Mouse (Mus musculus): ENCODE data around the gene Tmtc4. TPM values are rescaled to one million over a fixed set of nuclear protein-coding genes. Genes with fewer than 3 reads are reported as not detected.
A peak's percentile ranks its signal among the peaks of the same experiment; 100 is the strongest.

The Tmtc4 gene
- polyA plus RNA-seq, 1 experiment from 2014 or later, result 15.3 TPM

GRCm38 (mm10) chr14:122951676-122952445, 32.0 kb downstream of the Tmtc4 start:
- H3K9ac ChIP-seq (ENCODE audit: low read length), result no peak overlapping the region
- H3K27ac ChIP-seq (ENCODE audit: low read length), result no peak overlapping the region
- H3K4me2 ChIP-seq (ENCODE audit: low read depth, low read length), result no peak overlapping the region
- WGBS, result 70% methylated on average over 6 of the region's 6 CpGs
- no peaks in the 10 kb centered on the region; the same call in 1 of the 2 replicates for H3K36me3 ChIP-seq (ENCODE audit: control insufficient read depth, insufficient read depth)
- H3K4me3 ChIP-seq (ENCODE audit: low read length), result no peak overlapping the region
- H3K27me3 ChIP-seq (ENCODE audit: control insufficient read depth, insufficient read depth, low read length), result no peaks in the 10 kb centered on the region
- H3K9me3 ChIP-seq (replicated peaks; ENCODE audit: control insufficient read depth, low read length), result no peaks in the 10 kb centered on the region
- no peak for ATAC-seq (replicated peaks; ENCODE audit: extremely low read depth, insufficient read depth, low FRiP score)
- no peaks in the 10 kb centered on the region for H3K4me1 ChIP-seq (ENCODE audit: control insufficient read depth, insufficient read depth, low read length)

GRCm38 (mm10) chr14:122950915-122951314, 32.9 kb downstream of the Tmtc4 start:
- no peak for ATAC-seq (replicated peaks; ENCODE audit: extremely low read depth, insufficient read depth, low FRiP score)
- Histone ChIP-seq H3K9ac (ENCODE audit: low read length) (no peak overlapping the region), H3K27ac (ENCODE audit: low read length) (no peak overlapping the region), H3K4me2 (ENCODE audit: low read depth, low read length) (no peak overlapping the region), H3K36me3 (ENCODE audit: control insufficient read depth, insufficient read depth) (no peaks in the 10 kb centered on the region; the same call in 1 of the 2 replicates), H3K4me1 (ENCODE audit: control insufficient read depth, insufficient read depth, low read length) (no peaks in the 10 kb centered on the region), H3K9me3 (replicated peaks; ENCODE audit: control insufficient read depth, low read length) (no peaks in the 10 kb centered on the region), H3K4me3 (ENCODE audit: low read length) (no peak overlapping the region), H3K27me3 (ENCODE audit: control insufficient read depth, insufficient read depth, low read length) (no peaks in the 10 kb centered on the region)
- WGBS, result 86% methylated on average over 1 of the region's 1 CpGs

- Histone ChIP-seq H3K9me3 (replicated peaks; ENCODE audit: control insufficient read depth, low read length) (no peaks in the 10 kb centered on the region), H3K9ac (ENCODE audit: low read length) (no peak overlapping the region), H3K4me1 (ENCODE audit: control insufficient read depth, insufficient read depth, low read length) (no peaks in the 10 kb centered on the region), H3K4me2 (ENCODE audit: low read depth, low read length) (no peak overlapping the region), H3K27ac (ENCODE audit: low read length) (no peak overlapping the region), H3K27me3 (ENCODE audit: control insufficient read depth, insufficient read depth, low read length) (no peaks in the 10 kb centered on the region), H3K4me3 (ENCODE audit: low read length) (no peak overlapping the region), H3K36me3 (ENCODE audit: control insufficient read depth, insufficient read depth) (peaks cover 14% of the 10 kb centered on the region)
- ATAC-seq (replicated peaks; ENCODE audit: extremely low read depth, insufficient read depth, low FRiP score), result no peak
- 95% methylated on average over 3 of the region's 3 CpGs for WGBS
These were observed 40.4 kb downstream of the Tmtc4 start for GRCm38 (mm10) chr14:122943475-122943853.

- H3K4me3 ChIP-seq (ENCODE audit: low read length), result no peak overlapping the region
- no peak overlapping the region for H3K4me2 ChIP-seq (ENCODE audit: low read depth, low read length)
- H3K4me1 ChIP-seq (ENCODE audit: control insufficient read depth, insufficient read depth, low read length), result no peaks in the 10 kb centered on the region
- WGBS, result 82% methylated on average over 4 of the region's 4 CpGs
- no peak overlapping the region for H3K27ac ChIP-seq (ENCODE audit: low read length)
- peaks cover 14% of the 10 kb centered on the region for H3K36me3 ChIP-seq (ENCODE audit: control insufficient read depth, insufficient read depth)
- no peaks in the 10 kb centered on the region for H3K27me3 ChIP-seq (ENCODE audit: control insufficient read depth, insufficient read depth, low read length)
- H3K9ac ChIP-seq (ENCODE audit: low read length), result no peak overlapping the region
- H3K9me3 ChIP-seq (replicated peaks; ENCODE audit: control insufficient read depth, low read length), result no peaks in the 10 kb centered on the region
- ATAC-seq (replicated peaks; ENCODE audit: extremely low read depth, insufficient read depth, low FRiP score), result no peak
These were observed 40.9 kb downstream of the Tmtc4 start for GRCm38 (mm10) chr14:122942757-122943474.

GRCm38 (mm10) chr14:122936460-122936859, 47.4 kb downstream of the Tmtc4 start:
- H3K27me3 ChIP-seq (ENCODE audit: control insufficient read depth, insufficient read depth, low read length), result no peaks in the 10 kb centered on the region
- H3K36me3 ChIP-seq (ENCODE audit: control insufficient read depth, insufficient read depth), result peaks cover 12% of the 10 kb centered on the region
- no peak overlapping the region for H3K9ac ChIP-seq (ENCODE audit: low read length)
- no peaks in the 10 kb centered on the region for H3K4me1 ChIP-seq (ENCODE audit: control insufficient read depth, insufficient read depth, low read length)
- ATAC-seq (replicated peaks; ENCODE audit: extremely low read depth, insufficient read depth, low FRiP score), result no peak
- no peaks in the 10 kb centered on the region for H3K9me3 ChIP-seq (replicated peaks; ENCODE audit: control insufficient read depth, low read length)
- H3K4me2 ChIP-seq (ENCODE audit: low read depth, low read length), result no peak overlapping the region
- H3K4me3 ChIP-seq (ENCODE audit: low read length), result no peak overlapping the region
- 84% methylated on average over 1 of the region's 1 CpGs for WGBS
- no peak overlapping the region for H3K27ac ChIP-seq (ENCODE audit: low read length)

GRCm38 (mm10) chr14:122920011-122920410, 63.8 kb downstream of the Tmtc4 start:
- H3K9me3 ChIP-seq (replicated peaks; ENCODE audit: control insufficient read depth, low read length), result no peaks in the 10 kb centered on the region
- no peak overlapping the region for H3K4me2 ChIP-seq (ENCODE audit: low read depth, low read length)
- H3K9ac ChIP-seq (ENCODE audit: low read length), result no peak overlapping the region
- H3K4me3 ChIP-seq (ENCODE audit: low read length), result no peak overlapping the region
- H3K4me1 ChIP-seq (ENCODE audit: control insufficient read depth, insufficient read depth, low read length), result no peaks in the 10 kb centered on the region
- ATAC-seq (replicated peaks; ENCODE audit: extremely low read depth, insufficient read depth, low FRiP score), result no peak
- no peaks in the 10 kb centered on the region for H3K27me3 ChIP-seq (ENCODE audit: control insufficient read depth, insufficient read depth, low read length)
- 0 out of 2 replicates have a peak, but pooled peaks cover 4% of the 10 kb centered on the region for H3K36me3 ChIP-seq (ENCODE audit: control insufficient read depth, insufficient read depth)
- WGBS, result 67% methylated on average over 5 of the region's 5 CpGs
- no peak overlapping the region for H3K27ac ChIP-seq (ENCODE audit: low read length)

GRCm38 (mm10) chr14:122917676-122918075, 66.2 kb downstream of the Tmtc4 start:
- Histone ChIP-seq H3K4me2 (ENCODE audit: low read depth, low read length) (no peak overlapping the region), H3K9ac (ENCODE audit: low read length) (no peak overlapping the region), H3K4me1 (ENCODE audit: control insufficient read depth, insufficient read depth, low read length) (no peaks in the 10 kb centered on the region), H3K27me3 (ENCODE audit: control insufficient read depth, insufficient read depth, low read length) (no peaks in the 10 kb centered on the region), H3K27ac (ENCODE audit: low read length) (no peak overlapping the region), H3K36me3 (ENCODE audit: control insufficient read depth, insufficient read depth) (0 out of 2 replicates have a peak, but pooled peaks cover 4% of the 10 kb centered on the region), H3K4me3 (ENCODE audit: low read length) (no peak overlapping the region), H3K9me3 (replicated peaks; ENCODE audit: control insufficient read depth, low read length) (no peaks in the 10 kb centered on the region)
- WGBS, result 96% methylated on average over 1 of the region's 1 CpGs
- ATAC-seq (replicated peaks; ENCODE audit: extremely low read depth, insufficient read depth, low FRiP score), result no peak

- Histone ChIP-seq H3K9ac (ENCODE audit: low read length) (peak within 1 kb of the TSS; percentile 83), H3K27ac (ENCODE audit: low read length) (peak within 1 kb of the TSS; percentile 19; the same call in 1 of the 2 replicates), H3K27me3 (ENCODE audit: control insufficient read depth, insufficient read depth, low read length) (no peaks in the 10 kb centered on the region), H3K36me3 (ENCODE audit: control insufficient read depth, insufficient read depth) (no peaks in the 10 kb centered on the region), H3K4me2 (ENCODE audit: low read depth, low read length) (peak within 1 kb of the TSS; percentile 77), H3K4me3 (ENCODE audit: low read length) (peak within 1 kb of the TSS; percentile 84), H3K4me1 (ENCODE audit: control insufficient read depth, insufficient read depth, low read length) (peaks cover 5% of the 10 kb centered on the region; the same call in 1 of the 2 replicates), H3K9me3 (replicated peaks; ENCODE audit: control insufficient read depth, low read length) (peaks cover 3% of the 10 kb centered on the region; the same call in 1 of the 2 replicates)
- 74% methylated on average over 6 of the region's 6 CpGs for WGBS
- no peak for ATAC-seq (replicated peaks; ENCODE audit: extremely low read depth, insufficient read depth, low FRiP score)
These were observed 70.2 kb downstream of the Tmtc4 start, which contains the start of gene Ggact for GRCm38 (mm10) chr14:122913657-122914056. Gene Ggact (minus strand): TSS chr14:122913757.

All from heart, embryonic 16.5 days (tissue).